Mouse (Mus musculus): ENCODE data around the gene Gm27021. TPM values are rescaled to one million over a fixed set of nuclear protein-coding genes. Genes with fewer than 3 reads are reported as not detected.

Gm27021 gene
- polyA plus RNA-seq, 1 experiment from 2014 or later = 2.7 TPM

- 92% methylated on average over 17 of the region's 17 CpGs for whole genome bisulfite sequencing
- H3K4me1 ChIP-seq (replicated peaks) = peaks cover 17% of the 10 kb centered on the region
- no peaks in the 10 kb centered on the region for H3K27me3 ChIP-seq
- no peak overlapping the region for H3K4me3 ChIP-seq (replicated peaks)
- no peak for ATAC-seq (ENCODE audit: insufficient number of reproducible peaks, insufficient read depth, low FRiP score, low TSS enrichment, low read depth)
- no peak overlapping the region for H3K9ac ChIP-seq (replicated peaks)
- peaks cover 99% of the 10 kb centered on the region for H3K36me3 ChIP-seq
- no peak overlapping the region for H3K4me2 ChIP-seq
- no peak overlapping the region for H3K27ac ChIP-seq
- H3K9me3 ChIP-seq = no peaks in the 10 kb centered on the region
These were observed 90.1 kb downstream of the Gm27021 start for GRCm38 (mm10) chr8:120577821-120578220.

- Histone ChIP-seq H3K9me3 (no peaks in the 10 kb centered on the region), H3K4me3 (replicated peaks) (no peak overlapping the region), H3K4me1 (replicated peaks) (peaks cover 17% of the 10 kb centered on the region), H3K27ac (no peak overlapping the region), H3K27me3 (no peaks in the 10 kb centered on the region), H3K4me2 (no peak overlapping the region), H3K36me3 (peaks cover 100% of the 10 kb centered on the region), H3K9ac (replicated peaks) (0 out of 2 replicates have a peak overlapping the region, but pooled peaks have one; percentile 1)
- 46% methylated on average over 9 of the region's 9 CpGs for WGBS
- ATAC-seq (ENCODE audit: insufficient number of reproducible peaks, insufficient read depth, low FRiP score, low TSS enrichment, low read depth) = no peak
These were observed 92.1 kb downstream of the Gm27021 start for GRCm38 (mm10) chr8:120575801-120576200.

- H3K9me3 ChIP-seq = no peaks in the 10 kb centered on the region
- no peak overlapping the region for H3K4me3 ChIP-seq (replicated peaks)
- H3K4me2 ChIP-seq = no peak overlapping the region
- WGBS = 75% methylated on average over 19 of the region's 19 CpGs
- peaks cover 22% of the 10 kb centered on the region for H3K4me1 ChIP-seq (replicated peaks)
- no peak overlapping the region for H3K27ac ChIP-seq
- ATAC-seq (ENCODE audit: insufficient number of reproducible peaks, insufficient read depth, low FRiP score, low TSS enrichment, low read depth) = no peak
- H3K36me3 ChIP-seq = peaks cover 97% of the 10 kb centered on the region
- H3K9ac ChIP-seq (replicated peaks) = no peak overlapping the region
- H3K27me3 ChIP-seq = no peaks in the 10 kb centered on the region
These were observed 92.9 kb downstream of the Gm27021 start for GRCm38 (mm10) chr8:120574941-120575340.

DNA sequence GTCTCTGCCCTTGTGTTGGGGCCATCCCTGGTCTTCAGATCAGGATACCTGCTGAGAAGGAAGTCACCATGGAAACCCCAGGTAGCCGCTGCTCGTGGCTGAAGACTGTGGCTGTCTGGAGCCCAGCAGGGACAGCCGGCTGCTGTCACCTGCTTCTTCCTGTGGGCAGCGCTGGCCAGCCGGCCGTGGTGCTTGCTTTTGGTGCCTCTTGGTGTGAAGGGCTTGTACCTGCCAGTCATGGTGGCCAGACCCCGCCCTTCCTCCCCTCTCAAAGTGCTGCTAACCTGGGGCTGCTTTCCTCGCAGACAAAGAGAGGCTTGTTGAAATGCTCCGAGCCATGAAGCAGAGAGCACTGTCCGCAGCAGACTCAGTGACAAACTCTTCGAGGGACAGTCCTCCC, 94.0 kb downstream of the Gm27021 start:
- ATAC-seq (ENCODE audit: insufficient number of reproducible peaks, insufficient read depth, low FRiP score, low TSS enrichment, low read depth) = no peak
- WGBS = 83% methylated on average over 11 of the region's 11 CpGs
- no peaks in the 10 kb centered on the region for H3K9me3 ChIP-seq
- H3K4me2 ChIP-seq = no peak overlapping the region
- H3K36me3 ChIP-seq = peaks cover 97% of the 10 kb centered on the region
- H3K27ac ChIP-seq = no peak overlapping the region
- no peak overlapping the region for H3K4me3 ChIP-seq (replicated peaks)
- H3K27me3 ChIP-seq = no peaks in the 10 kb centered on the region
- no peak overlapping the region for H3K9ac ChIP-seq (replicated peaks)
- peaks cover 22% of the 10 kb centered on the region for H3K4me1 ChIP-seq (replicated peaks)

DNA sequence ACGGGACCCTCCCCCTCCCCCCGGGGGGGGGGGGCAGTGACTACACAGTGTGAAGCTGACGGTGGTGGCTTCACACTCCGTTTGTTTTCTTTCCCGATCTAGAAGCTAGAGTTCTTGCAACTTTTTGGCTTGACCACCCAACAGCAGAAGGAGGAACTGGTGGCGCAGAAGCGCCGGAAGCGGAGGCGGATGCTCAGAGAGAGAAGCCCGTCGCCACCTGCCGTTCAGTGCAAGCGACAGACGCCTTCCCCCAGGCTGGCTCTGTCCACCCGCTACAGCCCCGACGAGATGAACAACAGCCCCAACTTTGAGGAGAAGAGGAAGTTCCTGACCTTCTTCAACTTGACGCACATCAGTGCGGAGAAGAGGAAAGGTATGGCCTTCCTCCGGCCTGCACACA, 95.3 kb downstream of the Gm27021 start:
- Histone ChIP-seq H3K4me1 (replicated peaks) (peaks cover 22% of the 10 kb centered on the region), H3K9ac (replicated peaks) (no peak overlapping the region), H3K9me3 (no peaks in the 10 kb centered on the region), H3K27ac (no peak overlapping the region), H3K36me3 (peaks cover 97% of the 10 kb centered on the region), H3K27me3 (no peaks in the 10 kb centered on the region), H3K4me2 (no peak overlapping the region), H3K4me3 (replicated peaks) (no peak overlapping the region)
- WGBS = 83% methylated on average over 21 of the region's 21 CpGs
- ATAC-seq (ENCODE audit: insufficient number of reproducible peaks, insufficient read depth, low FRiP score, low TSS enrichment, low read depth) = no peak

- Histone ChIP-seq H3K4me1 (replicated peaks) (peaks cover 22% of the 10 kb centered on the region), H3K4me2 (no peak overlapping the region), H3K27me3 (no peaks in the 10 kb centered on the region), H3K9me3 (no peaks in the 10 kb centered on the region), H3K27ac (no peak overlapping the region), H3K4me3 (replicated peaks) (no peak overlapping the region), H3K9ac (replicated peaks) (no peak overlapping the region), H3K36me3 (peaks cover 97% of the 10 kb centered on the region)
- ATAC-seq (ENCODE audit: insufficient number of reproducible peaks, insufficient read depth, low FRiP score, low TSS enrichment, low read depth) = no peak
- WGBS = 88% methylated on average over 8 of the region's 8 CpGs
These were observed 96.3 kb downstream of the Gm27021 start for GRCm38 (mm10) chr8:120571561-120571960.

GRCm38 (mm10) chr8:120569939-120570715, 97.8 kb downstream of the Gm27021 start:
- Histone ChIP-seq H3K4me3 (replicated peaks) (no peak overlapping the region), H3K4me1 (replicated peaks) (peaks cover 28% of the 10 kb centered on the region), H3K27ac (peak overlapping the region; percentile 1; the same call in 1 of the 2 replicates), H3K27me3 (no peaks in the 10 kb centered on the region), H3K9me3 (no peaks in the 10 kb centered on the region), H3K4me2 (no peak overlapping the region), H3K36me3 (peaks cover 87% of the 10 kb centered on the region), H3K9ac (replicated peaks) (no peak overlapping the region)
- no peak for ATAC-seq (ENCODE audit: insufficient number of reproducible peaks, insufficient read depth, low FRiP score, low TSS enrichment, low read depth)
- WGBS = 51% methylated on average over 13 of the region's 13 CpGs

DNA sequence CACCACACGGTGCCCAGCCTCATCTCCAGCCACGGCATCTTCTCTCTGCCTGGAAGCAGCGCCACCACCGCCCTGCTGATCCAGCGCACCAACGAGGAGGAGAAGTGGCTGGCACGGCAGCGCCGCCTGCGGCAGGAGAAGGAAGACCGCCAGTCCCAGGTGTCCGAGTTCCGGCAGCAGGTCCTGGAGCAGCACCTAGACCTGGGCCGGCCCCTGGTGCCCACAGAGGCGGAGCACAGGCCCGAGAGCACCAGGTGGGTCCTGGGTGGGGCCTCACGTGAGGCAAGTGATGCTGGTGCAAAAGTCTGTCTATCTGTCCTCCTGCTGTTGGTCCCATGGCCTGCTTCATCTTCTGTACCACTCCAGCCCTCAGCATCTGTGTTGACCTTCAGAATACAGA, 98.8 kb downstream of the Gm27021 start:
- no peak for ATAC-seq (ENCODE audit: insufficient number of reproducible peaks, insufficient read depth, low FRiP score, low TSS enrichment, low read depth)
- Histone ChIP-seq H3K4me3 (replicated peaks) (no peak overlapping the region), H3K36me3 (peaks cover 77% of the 10 kb centered on the region)

GRCm38 (mm10) chr8:120568164-120568798, 99.6 kb downstream of the Gm27021 start:
- WGBS = 93% methylated on average over 37 of the region's 37 CpGs
- peaks cover 38% of the 10 kb centered on the region for H3K4me1 ChIP-seq (replicated peaks)
- no peaks in the 10 kb centered on the region for H3K27me3 ChIP-seq
- H3K4me2 ChIP-seq = no peak overlapping the region
- H3K4me3 ChIP-seq (replicated peaks) = no peak overlapping the region
- no peak for ATAC-seq (ENCODE audit: insufficient number of reproducible peaks, insufficient read depth, low FRiP score, low TSS enrichment, low read depth)
- H3K9ac ChIP-seq (replicated peaks) = no peak overlapping the region
- no peaks in the 10 kb centered on the region for H3K9me3 ChIP-seq
- no peak overlapping the region for H3K27ac ChIP-seq
- H3K36me3 ChIP-seq = peaks cover 69% of the 10 kb centered on the region

More for the DNA sequence above, 98.8 kb downstream of the Gm27021 start:
- 93% methylated on average over 17 of the region's 17 CpGs for WGBS
- Histone ChIP-seq H3K27me3 (no peaks in the 10 kb centered on the region), H3K27ac (no peak overlapping the region), H3K9ac (replicated peaks) (no peak overlapping the region), H3K4me1 (replicated peaks) (peaks cover 38% of the 10 kb centered on the region), H3K4me2 (no peak overlapping the region), H3K9me3 (no peaks in the 10 kb centered on the region)

- Histone ChIP-seq H3K9ac (replicated peaks) (no peak overlapping the region), H3K9me3 (no peaks in the 10 kb centered on the region), H3K36me3 (peaks cover 63% of the 10 kb centered on the region), H3K4me2 (no peak overlapping the region), H3K4me3 (replicated peaks) (no peak overlapping the region), H3K27ac (no peak overlapping the region), H3K27me3 (no peaks in the 10 kb centered on the region), H3K4me1 (replicated peaks) (peaks cover 39% of the 10 kb centered on the region)
- WGBS = 96% methylated on average over 17 of the region's 17 CpGs
- no peak for ATAC-seq (ENCODE audit: insufficient number of reproducible peaks, insufficient read depth, low FRiP score, low TSS enrichment, low read depth)
These were observed 100.1 kb downstream of the Gm27021 start for GRCm38 (mm10) chr8:120567731-120568130.

DNA sequence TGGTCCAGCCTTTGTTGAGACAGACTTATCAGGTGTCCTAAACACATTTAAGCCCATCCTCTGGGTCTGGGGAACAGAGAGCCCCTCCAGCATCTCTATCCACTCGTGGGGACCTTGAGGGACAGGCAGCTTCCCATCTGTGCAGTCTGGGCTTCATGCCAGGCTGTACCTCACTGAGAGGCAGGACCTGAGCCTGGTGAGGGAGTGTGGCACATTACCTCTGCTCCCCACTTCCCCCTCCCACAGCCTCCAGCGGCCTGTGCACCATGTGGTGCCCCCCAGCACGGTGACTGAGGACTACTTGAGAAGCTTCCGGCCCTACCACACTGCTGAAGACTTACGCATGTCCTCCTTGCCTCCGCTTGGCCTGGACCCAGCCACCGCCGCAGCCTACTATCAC, 101.2 kb downstream of the Gm27021 start:
- ATAC-seq (ENCODE audit: insufficient number of reproducible peaks, insufficient read depth, low FRiP score, low TSS enrichment, low read depth) = no peak
- no peak overlapping the region for H3K27ac ChIP-seq
- no peaks in the 10 kb centered on the region for H3K27me3 ChIP-seq
- no peaks in the 10 kb centered on the region for H3K9me3 ChIP-seq
- no peak overlapping the region for H3K9ac ChIP-seq (replicated peaks)
- H3K4me3 ChIP-seq (replicated peaks) = no peak overlapping the region
- H3K36me3 ChIP-seq = peaks cover 57% of the 10 kb centered on the region
- peaks cover 49% of the 10 kb centered on the region for H3K4me1 ChIP-seq (replicated peaks)
- WGBS = 86% methylated on average over 8 of the region's 8 CpGs
- no peak overlapping the region for H3K4me2 ChIP-seq
